Mouse (Mus musculus): Measurements from ENCODE around the gene Atrn. TPM values are rescaled to one million over a fixed set of nuclear protein-coding genes. Genes with fewer than 3 reads are reported as not detected.

The Atrn gene
- polyA plus RNA-seq, 1 experiment: 5.5 TPM

- H3K4me3 ChIP-seq (ENCODE audit: control insufficient read depth, low read depth, low read length): no peak overlapping the region
- no peaks in the 10 kb centered on the region for H3K36me3 ChIP-seq (ENCODE audit: control insufficient read depth, insufficient read depth, low read length)
- no peak overlapping the region for H3K27ac ChIP-seq (ENCODE audit: control insufficient read depth, insufficient read depth, low read depth, low read length)
- peaks cover 11% of the 10 kb centered on the region for H3K4me1 ChIP-seq (ENCODE audit: control insufficient read depth, insufficient read depth, low read length)
- TF ChIP-seq POLR2A (IDR thresholded peaks at IDR 0.05; ENCODE audit: control insufficient read depth, low read depth, low read length) (no peak), CTCF (IDR thresholded peaks at IDR 0.05; ENCODE audit: control insufficient read depth, insufficient read depth, insufficient replicate concordance, low read depth, low read length) (no peak)
- no peaks in the 10 kb centered on the region for H3K27me3 ChIP-seq (ENCODE audit: control insufficient read depth, insufficient read depth, low read length)
Measured at GRCm38 (mm10) chr2:131038197-131038596, 131.9 kb downstream of the Atrn start.

GRCm38 (mm10) chr2:131038675-131039074, 132.4 kb downstream of the Atrn start:
- no peak overlapping the region for H3K27ac ChIP-seq (ENCODE audit: control insufficient read depth, insufficient read depth, low read depth, low read length)
- H3K4me3 ChIP-seq (ENCODE audit: control insufficient read depth, low read depth, low read length): no peak overlapping the region
- TF ChIP-seq POLR2A (IDR thresholded peaks at IDR 0.05; ENCODE audit: control insufficient read depth, low read depth, low read length) (no peak), CTCF (IDR thresholded peaks at IDR 0.05; ENCODE audit: control insufficient read depth, insufficient read depth, insufficient replicate concordance, low read depth, low read length) (no peak)
- H3K4me1 ChIP-seq (ENCODE audit: control insufficient read depth, insufficient read depth, low read length): peaks cover 11% of the 10 kb centered on the region
- no peaks in the 10 kb centered on the region for H3K27me3 ChIP-seq (ENCODE audit: control insufficient read depth, insufficient read depth, low read length)
- no peaks in the 10 kb centered on the region for H3K36me3 ChIP-seq (ENCODE audit: control insufficient read depth, insufficient read depth, low read length)

- no peaks in the 10 kb centered on the region for H3K36me3 ChIP-seq (ENCODE audit: control insufficient read depth, insufficient read depth, low read length)
- TF ChIP-seq POLR2A (IDR thresholded peaks at IDR 0.05; ENCODE audit: control insufficient read depth, low read depth, low read length): peak; percentile 16; the same call in 1 of the 2 replicates
- no peak for TF ChIP-seq CTCF (IDR thresholded peaks at IDR 0.05; ENCODE audit: control insufficient read depth, insufficient read depth, insufficient replicate concordance, low read depth, low read length)
- no peaks in the 10 kb centered on the region for H3K27me3 ChIP-seq (ENCODE audit: control insufficient read depth, insufficient read depth, low read length)
- H3K27ac ChIP-seq (ENCODE audit: control insufficient read depth, insufficient read depth, low read depth, low read length): peak overlapping the region; percentile 14; the same call in 1 of the 2 replicates
- H3K4me1 ChIP-seq (ENCODE audit: control insufficient read depth, insufficient read depth, low read length): peaks cover 11% of the 10 kb centered on the region
- peak overlapping the region; percentile 76 for H3K4me3 ChIP-seq (ENCODE audit: control insufficient read depth, low read depth, low read length)
Measured at GRCm38 (mm10) chr2:131040854-131041825, 134.8 kb downstream of the Atrn start.

- no peaks in the 10 kb centered on the region for H3K27me3 ChIP-seq (ENCODE audit: control insufficient read depth, insufficient read depth, low read length)
- peaks cover 11% of the 10 kb centered on the region for H3K4me1 ChIP-seq (ENCODE audit: control insufficient read depth, insufficient read depth, low read length)
- H3K27ac ChIP-seq (ENCODE audit: control insufficient read depth, insufficient read depth, low read depth, low read length): no peak within 1 kb of the TSS
- H3K36me3 ChIP-seq (ENCODE audit: control insufficient read depth, insufficient read depth, low read length): no peaks in the 10 kb centered on the region
- TF ChIP-seq POLR2A (IDR thresholded peaks at IDR 0.05; ENCODE audit: control insufficient read depth, low read depth, low read length) (no peak), CTCF (IDR thresholded peaks at IDR 0.05; ENCODE audit: control insufficient read depth, insufficient read depth, insufficient replicate concordance, low read depth, low read length) (no peak)
- H3K4me3 ChIP-seq (ENCODE audit: control insufficient read depth, low read depth, low read length): no peak within 1 kb of the TSS
Measured at GRCm38 (mm10) chr2:131042988-131043387, 136.7 kb downstream of the Atrn start, which contains the start of gene Gfra4. Gfra4 (minus strand) TSS chr2:131043088.

GRCm38 (mm10) chr2:131044354-131044852, 138.1 kb downstream of the Atrn start:
- peaks cover 11% of the 10 kb centered on the region for H3K4me1 ChIP-seq (ENCODE audit: control insufficient read depth, insufficient read depth, low read length)
- H3K4me3 ChIP-seq (ENCODE audit: control insufficient read depth, low read depth, low read length): no peak overlapping the region
- H3K36me3 ChIP-seq (ENCODE audit: control insufficient read depth, insufficient read depth, low read length): no peaks in the 10 kb centered on the region
- no peaks in the 10 kb centered on the region for H3K27me3 ChIP-seq (ENCODE audit: control insufficient read depth, insufficient read depth, low read length)
- H3K27ac ChIP-seq (ENCODE audit: control insufficient read depth, insufficient read depth, low read depth, low read length): no peak overlapping the region
- TF ChIP-seq CTCF (IDR thresholded peaks at IDR 0.05; ENCODE audit: control insufficient read depth, insufficient read depth, insufficient replicate concordance, low read depth, low read length) (no peak), POLR2A (IDR thresholded peaks at IDR 0.05; ENCODE audit: control insufficient read depth, low read depth, low read length) (no peak)

DNA sequence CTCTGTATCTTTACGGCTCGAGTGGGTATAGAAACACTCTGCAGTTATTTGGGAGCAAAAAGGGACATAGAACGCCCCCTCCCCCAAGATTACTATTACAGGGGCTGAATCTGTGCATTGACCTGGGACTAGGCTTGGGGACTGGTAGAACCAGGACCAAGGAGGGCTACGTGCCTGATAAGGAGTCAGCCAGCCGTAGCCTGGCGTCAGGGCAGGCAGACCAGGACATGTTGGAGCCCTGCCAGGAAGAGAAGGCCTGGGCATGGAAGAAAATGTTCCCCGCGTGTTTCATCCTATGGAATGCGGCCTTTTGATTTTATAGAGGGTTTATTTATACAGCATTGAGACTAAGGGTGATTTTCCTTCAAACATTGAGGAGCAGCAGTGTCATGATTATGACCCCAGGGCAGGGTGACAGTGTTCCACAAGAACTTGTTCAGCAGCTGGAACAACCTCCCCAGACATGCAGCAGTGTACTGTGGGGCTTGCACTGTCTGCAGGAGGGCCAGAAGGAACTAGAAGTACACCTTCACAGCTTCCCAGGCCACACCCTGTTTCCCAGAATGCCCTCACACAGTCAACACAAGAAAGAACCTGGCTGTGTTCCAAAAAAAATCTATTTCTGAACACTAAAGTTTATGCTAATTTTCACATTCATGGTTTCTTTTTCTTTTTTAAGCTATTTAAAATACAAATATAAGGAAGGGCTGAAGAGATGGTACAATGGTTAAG, 138.9 kb downstream of the Atrn start:
- no peaks in the 10 kb centered on the region for H3K36me3 ChIP-seq (ENCODE audit: control insufficient read depth, insufficient read depth, low read length)
- H3K27me3 ChIP-seq (ENCODE audit: control insufficient read depth, insufficient read depth, low read length): no peaks in the 10 kb centered on the region
- TF ChIP-seq CTCF (IDR thresholded peaks at IDR 0.05; ENCODE audit: control insufficient read depth, insufficient read depth, insufficient replicate concordance, low read depth, low read length) (no peak), POLR2A (IDR thresholded peaks at IDR 0.05; ENCODE audit: control insufficient read depth, low read depth, low read length) (no peak)
- no peak overlapping the region for H3K4me3 ChIP-seq (ENCODE audit: control insufficient read depth, low read depth, low read length)
- H3K27ac ChIP-seq (ENCODE audit: control insufficient read depth, insufficient read depth, low read depth, low read length): no peak overlapping the region
- peaks cover 11% of the 10 kb centered on the region for H3K4me1 ChIP-seq (ENCODE audit: control insufficient read depth, insufficient read depth, low read length)

GRCm38 (mm10) chr2:131046025-131046424, 139.7 kb downstream of the Atrn start:
- H3K36me3 ChIP-seq (ENCODE audit: control insufficient read depth, insufficient read depth, low read length): no peaks in the 10 kb centered on the region
- H3K4me1 ChIP-seq (ENCODE audit: control insufficient read depth, insufficient read depth, low read length): peaks cover 8% of the 10 kb centered on the region
- TF ChIP-seq POLR2A (IDR thresholded peaks at IDR 0.05; ENCODE audit: control insufficient read depth, low read depth, low read length): no peak
- TF ChIP-seq CTCF (IDR thresholded peaks at IDR 0.05; ENCODE audit: control insufficient read depth, insufficient read depth, insufficient replicate concordance, low read depth, low read length): no peak
- no peak overlapping the region for H3K4me3 ChIP-seq (ENCODE audit: control insufficient read depth, low read depth, low read length)
- H3K27ac ChIP-seq (ENCODE audit: control insufficient read depth, insufficient read depth, low read depth, low read length): no peak overlapping the region
- H3K27me3 ChIP-seq (ENCODE audit: control insufficient read depth, insufficient read depth, low read length): no peaks in the 10 kb centered on the region
